Mouse (Mus musculus) testis, adult 2 months (tissue): ENCODE measurements around the gene Pld1.

Experiments
- CTCF ChIP-seq: fragments of 200-500 bp; IDR thresholded peaks from 2 replicates; pipeline ENCODE4 v1.5.1; 2012; ENCODE audit warnings: low read depth, mild to moderate bottlenecking, inconsistent platforms, low read length, moderate library complexity; ENCODE audit not compliant: control insufficient read depth, insufficient read depth, insufficient replicate concordance
- POLR2A ChIP-seq: fragments of 200-500 bp; IDR thresholded peaks from 2 replicates; pipeline ENCODE4 v1.6.1; 2012; ENCODE audit warnings: low read depth, mild to moderate bottlenecking, inconsistent platforms, low read length, moderate library complexity; ENCODE audit not compliant: control insufficient read depth

- no peak for TF ChIP-seq POLR2A
- no peak for TF ChIP-seq CTCF
Measured at GRCm38 (mm10) chr3:28013441-28013840, 74.9 kb downstream of the Pld1 start.
